Mouse (Mus musculus) spleen, adult 2 months (tissue): ENCODE measurements at regions not wholly inside any gene's neighbourhood (a gene's known extent, or its start where the extent isn't known, plus 50 kb on each side); places are given as distances from the start of the nearest gene placed in this dataset.

Source experiments
- CTCF ChIP-seq: fragments of 200-500 bp; IDR thresholded peaks from 2 replicates; pipeline ENCODE4 v1.5.1; 2011; ENCODE audit warnings: mild to moderate bottlenecking, inconsistent platforms; ENCODE audit not compliant: insufficient read depth, insufficient read length, insufficient replicate concordance; ENCODE audit errors: extremely low read depth
- POLR2A ChIP-seq: fragments of 200-500 bp; IDR thresholded peaks from 2 replicates; pipeline ENCODE4 v1.6.1; 2011; ENCODE audit warnings: low read depth, low read length, inconsistent platforms

DNA sequence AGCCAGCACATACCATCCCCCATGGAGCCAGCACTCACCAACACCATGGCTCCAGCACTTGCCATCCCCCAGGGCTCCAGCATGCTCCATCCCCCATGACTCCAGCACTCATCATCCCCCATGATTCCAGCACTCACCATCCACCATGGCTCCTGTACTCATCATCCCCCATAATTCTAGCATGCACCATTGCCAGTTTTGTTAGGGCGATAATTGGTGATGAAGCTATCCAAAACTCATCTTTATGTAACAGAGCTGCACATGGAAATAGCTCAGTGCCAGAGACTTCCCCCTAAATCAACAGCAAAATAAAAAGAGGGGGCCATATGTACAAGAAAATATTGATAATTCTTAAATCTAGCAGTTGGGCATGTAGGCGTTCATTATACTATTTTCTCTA, 188.9 kb upstream of the Gadl1 start:
- TF ChIP-seq POLR2A: no peak
- no peak for TF ChIP-seq CTCF
